ENCODE assay signal across 4 mouse cellular contexts in the genomic region with DNA sequence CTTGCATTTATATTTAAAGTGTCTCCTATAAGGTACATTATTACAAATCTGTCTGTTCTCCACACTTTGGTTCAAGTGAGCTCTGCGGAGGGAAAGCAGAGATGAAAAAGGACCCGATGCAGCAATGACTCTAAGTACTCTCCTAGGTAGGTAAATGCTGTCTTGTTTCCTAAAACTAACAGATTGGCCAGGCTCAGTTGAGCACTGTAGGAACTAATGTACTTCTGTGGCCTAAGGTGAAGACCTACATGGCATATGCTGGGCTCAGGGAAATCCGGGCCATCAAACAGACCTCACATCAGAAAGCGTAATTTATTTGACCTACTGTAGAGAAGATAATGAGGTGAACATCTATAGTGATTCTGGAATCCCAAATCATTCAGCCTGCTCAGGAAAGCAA.
"Had no signal": no experiment of that assay in that cellular context is flagged by ENCODE, and none has a peak within 500 bp of the region (broad histone marks: within the 10 kb centered on the region; RNA-seq: fewer than 3 reads in every experiment).

No protein-coding gene starts in this region.

- H3K27me3 ChIP-seq: neural tube, embryonic 12.5 days; neural tube, embryonic 13.5 days; stomach, embryonic 15.5 days had no signal

- H3K4me3 ChIP-seq: neural tube, embryonic 12.5 days; neural tube, embryonic 13.5 days; stomach, embryonic 15.5 days had no signal

- H3K4me2 ChIP-seq: neural tube, embryonic 12.5 days; neural tube, embryonic 13.5 days; stomach, embryonic 15.5 days had no signal

- H3K9ac ChIP-seq: neural tube, embryonic 12.5 days; neural tube, embryonic 13.5 days; stomach, embryonic 15.5 days had no signal

- H3K9me3 ChIP-seq: neural tube, embryonic 12.5 days; neural tube, embryonic 13.5 days; stomach, embryonic 15.5 days had no signal

- H3K36me3 ChIP-seq: neural tube, embryonic 12.5 days; neural tube, embryonic 13.5 days; stomach, embryonic 15.5 days had no signal

- H3K4me1 ChIP-seq: neural tube, embryonic 12.5 days; neural tube, embryonic 13.5 days; stomach, embryonic 15.5 days had no signal

- H3K27ac ChIP-seq: neural tube, embryonic 12.5 days; neural tube, embryonic 13.5 days; stomach, embryonic 15.5 days; stomach, postnatal 0 days had no signal
